Mouse (Mus musculus) bone marrow, adult 2 months (tissue): ENCODE measurements around the gene Btbd35f15. TPM values are rescaled to one million over a fixed set of nuclear protein-coding genes. Genes with fewer than 3 reads are reported as not detected.
"Not testable (repeated sequence)": the region's sequence is repeated elsewhere in the genome, so short reads cannot be mapped to it uniquely, and the experiment has no call there.

Experiments used
- H3K27ac ChIP-seq: fragments of 200-500 bp; 2 replicates; pipeline ENCODE4 v1.5.1; 2012; ENCODE audit warnings: low read depth, mild to moderate bottlenecking, control low read depth, inconsistent platforms, low read length; ENCODE audit not compliant: control insufficient read depth, poor library complexity, insufficient read depth
- H3K4me1 ChIP-seq: fragments of 200-500 bp; 2 replicates; pipeline ENCODE4 v1.6.1; 2011; ENCODE audit warnings: low read length; ENCODE audit not compliant: control insufficient read depth, insufficient read depth
- H3K4me3 ChIP-seq: fragments of 200-500 bp; replicated peaks from 2 replicates; pipeline ENCODE3; 2011; ENCODE audit warnings: mild to moderate bottlenecking, low read depth, low read length, control low read depth; ENCODE audit not compliant: control insufficient read depth
- WGBS: fragments of 180-500 bp; shearing (Covaris S2); methylation state at CpG from one replicate; pipeline ENCODE4 v1.1.7; 2018; 5-methylcytosine and 5-hydroxymethylcytosine counted together
- polyA plus RNA-seq: library from polyadenylated mRNA; stranded (reverse); fragments of >200 nt; gene quantifications from 2 replicates; pipeline ENCODE4 v1.2.4, GENCODE M21; 2011; ENCODE audit warnings: low replicate concordance; ENCODE audit not compliant: missing spikeins, insufficient read depth, insufficient read length

The Btbd35f15 gene
- polyA plus RNA-seq, result not detected in 2 replicates

GRCm38 (mm10) chrX:33577214-33577613, at the start of gene Btbd35f15:
Gene Btbd35f15, minus strand, starts transcription at chrX:33577314.
- H3K4me3 ChIP-seq, H3K4me1 ChIP-seq, H3K27ac ChIP-seq: not testable (repeated sequence)
- no CpG with 5 or more reads among the region's 3 CpGs for WGBS

Other genes with a start within 250 kb of the Btbd35f15 start
- not detected in 2 replicates for gene Btbd35f13, start 79.9 kb upstream of the Btbd35f15 start, polyA plus RNA-seq
- not detected in 2 replicates for gene Btbd35f14, start 125.0 kb upstream of the Btbd35f15 start, polyA plus RNA-seq